Mouse (Mus musculus): Measurements from ENCODE around the gene Adprhl1.

GRCm38 (mm10) chr8:13205311-13205710, 48.7 kb downstream of the Adprhl1 start:
- TF ChIP-seq ZKSCAN1 (IDR thresholded peaks at IDR 0.05; ENCODE audit: borderline replicate concordance, low read depth, low read length) (no peak), ETS1 (conservative IDR thresholded peaks at IDR 0.05; ENCODE audit: low read depth, low read length) (no peak), ZNF384 (IDR thresholded peaks at IDR 0.05; ENCODE audit: low read depth, low read length) (no peak), E2F4 (IDR thresholded peaks at IDR 0.05; ENCODE audit: insufficient replicate concordance, low read depth, low read length) (no peak), USF2 (conservative IDR thresholded peaks at IDR 0.05; ENCODE audit: low read depth, low read length) (no peak), SMC3 (IDR thresholded peaks at IDR 0.05; ENCODE audit: low read depth, low read length) (no peak)

Data from CH12.LX (cell line).